Mouse (Mus musculus): ENCODE data around the gene Dtnb.

DNA sequence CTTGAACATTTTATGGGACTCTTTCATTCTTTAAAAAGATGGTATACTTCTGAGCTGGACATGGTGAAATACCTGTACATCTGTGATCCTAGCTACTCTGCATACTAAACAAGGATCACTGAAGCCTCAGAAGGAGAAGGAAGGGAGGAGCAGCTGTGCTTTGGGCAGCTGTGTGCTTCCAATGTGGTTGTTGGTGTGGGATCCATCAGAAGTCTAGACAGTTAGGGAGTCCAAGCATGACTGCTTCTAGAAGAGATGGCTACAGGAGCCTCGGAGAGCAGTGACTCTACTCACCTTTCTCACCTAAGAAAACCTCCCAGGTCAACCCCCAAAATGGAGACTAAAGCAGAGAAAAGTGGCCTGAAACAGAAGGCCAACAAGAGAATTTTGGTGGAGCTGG lies 34.1 kb upstream of the Dtnb start:
- TF ChIP-seq GATA1 (IDR thresholded peaks at IDR 0.05; ENCODE audit: borderline replicate concordance, low read length) (no peak), FLI1 (IDR thresholded peaks at IDR 0.05; ENCODE audit: low read length) (no peak)

Data from megakaryocyte, embryonic 14.5 days (primary cell).